Mouse (Mus musculus) retina, postnatal 7 days (tissue): ENCODE measurements around the gene Hoxb1.

Experiments
- DNase-seq: peaks from one replicate; pipeline ENCODE4 v3.0.0-alpha.2; 2012; ENCODE audit warnings: low read depth, low spot score

The Hoxb1 gene

DNA sequence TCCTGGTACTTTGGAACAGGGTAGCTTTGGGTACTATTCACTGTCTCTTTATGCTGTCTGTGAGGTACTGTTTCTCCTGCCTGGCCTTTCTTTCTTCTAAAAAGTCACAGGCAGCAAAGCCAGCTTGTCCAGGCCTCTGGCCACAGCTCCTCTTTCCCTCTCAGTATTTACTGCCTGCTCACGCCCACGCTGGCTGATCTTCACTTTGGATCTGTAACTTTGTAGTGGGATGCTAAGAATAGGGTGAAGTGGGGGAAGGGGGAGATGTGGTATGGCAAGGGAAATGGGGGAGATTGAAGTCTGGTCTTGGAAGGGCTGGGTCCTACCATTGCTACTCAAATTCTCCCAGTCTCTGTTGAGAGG lies 31.6 kb upstream of the Hoxb1 start:
- DNase-seq: no peak

DNA sequence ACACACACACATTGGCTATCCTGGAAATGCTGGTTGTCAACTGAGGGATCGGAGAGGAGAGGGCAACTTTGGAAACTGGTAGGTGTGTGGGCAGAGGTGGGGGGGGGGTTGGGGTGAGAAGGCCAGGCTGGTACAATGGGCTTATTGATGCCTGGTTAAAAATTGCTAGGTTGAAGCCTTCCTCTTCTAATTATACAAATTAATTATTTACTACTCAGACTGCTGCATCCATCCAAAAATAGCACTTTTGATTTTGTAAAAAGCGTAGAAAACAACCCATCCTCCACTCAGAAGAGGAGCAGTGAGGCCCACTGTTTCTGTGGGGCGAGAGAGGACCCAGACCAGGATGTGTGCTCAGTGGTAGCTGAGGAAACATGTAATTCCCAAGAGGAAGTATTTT lies 30.6 kb upstream of the Hoxb1 start:
- no peak for DNase-seq

GRCm38 (mm10) chr11:96336597-96336996 lies 29.0 kb upstream of the Hoxb1 start:
- no peak for DNase-seq

- DNase-seq: no peak
These were observed 28.5 kb upstream of the Hoxb1 start for GRCm38 (mm10) chr11:96337026-96337425.

GRCm38 (mm10) chr11:96338957-96339855 lies 26.3 kb upstream of the Hoxb1 start:
- DNase-seq: no peak

- DNase-seq: no peak
These were observed 24.7 kb upstream of the Hoxb1 start for GRCm38 (mm10) chr11:96340698-96341365.

GRCm38 (mm10) chr11:96341701-96342575 lies 23.6 kb upstream of the Hoxb1 start:
- DNase-seq: no peak

DNA sequence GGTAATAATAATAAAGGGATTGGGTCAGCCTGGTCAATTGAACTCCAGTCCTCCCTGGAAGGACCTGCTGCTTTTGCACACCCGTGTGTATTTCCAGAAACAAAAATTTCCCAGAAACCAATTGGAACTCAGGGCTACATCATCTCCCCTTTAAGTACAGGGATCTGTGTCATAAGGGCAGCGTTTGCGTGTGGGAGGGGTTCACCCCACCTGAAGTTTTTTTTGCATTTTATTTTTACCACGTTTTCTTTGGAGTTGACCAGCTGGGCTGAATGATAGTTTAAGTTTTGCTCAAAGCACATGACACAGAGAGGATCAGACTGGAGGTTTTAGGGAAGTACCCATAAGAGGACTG lies 23.0 kb upstream of the Hoxb1 start:
- no peak for DNase-seq

GRCm38 (mm10) chr11:96343206-96343745 lies 22.3 kb upstream of the Hoxb1 start:
- DNase-seq: no peak

DNA sequence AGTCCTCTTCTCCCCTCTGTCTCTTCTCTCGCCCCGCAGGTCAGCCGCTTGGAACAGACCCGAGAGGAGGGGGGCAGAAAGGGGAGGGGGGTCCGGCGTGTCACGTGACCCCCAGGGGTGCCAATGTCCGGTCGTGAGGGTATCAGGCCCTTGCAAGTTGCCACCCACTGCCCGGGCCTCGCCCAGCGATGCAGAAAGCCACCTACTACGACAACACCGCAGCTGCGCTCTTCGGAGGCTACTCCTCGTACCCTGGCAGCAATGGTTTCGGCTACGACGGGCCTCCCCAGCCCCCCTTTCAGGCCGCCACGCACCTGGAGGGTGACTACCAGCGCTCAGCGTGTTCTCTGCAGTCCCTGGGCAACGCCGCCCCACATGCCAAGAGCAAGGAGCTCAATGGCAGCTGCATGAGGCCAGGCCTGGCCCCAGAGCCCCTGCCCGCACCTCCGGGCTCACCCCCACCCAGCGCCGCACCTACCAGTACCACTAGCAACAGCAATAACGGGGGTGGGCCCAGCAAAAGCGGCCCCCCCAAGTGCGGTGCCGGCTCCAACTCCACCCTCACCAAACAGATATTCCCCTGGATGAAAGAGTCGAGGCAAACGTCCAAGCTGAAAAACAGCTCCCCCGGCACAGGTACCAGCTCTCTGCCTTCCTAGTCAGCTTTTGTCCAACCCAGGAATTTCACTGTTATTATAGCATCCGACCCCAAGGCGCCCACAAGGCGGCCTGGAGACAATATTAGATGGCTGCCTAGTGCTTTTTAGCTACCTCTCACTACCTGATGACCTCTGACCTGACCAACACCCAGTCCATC lies 21.3 kb upstream of the Hoxb1 start:
- DNase-seq: no peak

- DNase-seq: no peak
These were observed 20.7 kb upstream of the Hoxb1 start for GRCm38 (mm10) chr11:96344878-96345159.

- DNase-seq: no peak
These were observed 20.2 kb upstream of the Hoxb1 start for GRCm38 (mm10) chr11:96345220-96345892.

GRCm38 (mm10) chr11:96345893-96346806 lies 19.4 kb upstream of the Hoxb1 start:
- no peak for DNase-seq

DNA sequence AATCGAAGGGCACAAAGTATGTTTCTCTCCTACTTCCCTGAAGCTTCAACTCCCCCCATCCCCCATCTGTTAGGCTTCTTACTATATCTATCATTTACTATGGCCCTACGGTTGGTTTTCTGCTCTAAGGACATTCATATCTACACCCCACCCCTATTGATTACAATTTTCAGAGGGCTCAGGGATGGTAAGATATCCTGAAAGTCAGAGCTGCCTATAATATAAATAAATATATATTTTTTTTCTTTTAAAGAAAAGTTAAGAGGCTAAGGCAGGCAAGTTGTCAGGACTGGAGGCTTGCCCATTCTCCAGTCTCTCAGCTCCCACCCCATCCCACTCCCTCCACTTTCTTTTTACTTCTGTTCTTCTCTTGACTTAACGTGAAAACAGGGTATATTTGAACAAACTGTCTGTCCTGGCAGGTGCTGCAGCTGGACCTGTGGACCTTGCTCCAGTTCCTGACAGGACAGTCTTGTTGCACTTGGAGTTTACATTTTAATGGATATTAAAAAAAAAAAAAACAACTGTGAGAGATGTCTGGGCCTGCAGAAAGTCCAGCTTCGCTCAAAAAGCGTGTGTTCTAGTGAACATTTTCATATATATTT lies 18.5 kb upstream of the Hoxb1 start:
- no peak for DNase-seq

- DNase-seq: no peak
These were observed 17.8 kb upstream of the Hoxb1 start for GRCm38 (mm10) chr11:96347717-96348116.

DNA sequence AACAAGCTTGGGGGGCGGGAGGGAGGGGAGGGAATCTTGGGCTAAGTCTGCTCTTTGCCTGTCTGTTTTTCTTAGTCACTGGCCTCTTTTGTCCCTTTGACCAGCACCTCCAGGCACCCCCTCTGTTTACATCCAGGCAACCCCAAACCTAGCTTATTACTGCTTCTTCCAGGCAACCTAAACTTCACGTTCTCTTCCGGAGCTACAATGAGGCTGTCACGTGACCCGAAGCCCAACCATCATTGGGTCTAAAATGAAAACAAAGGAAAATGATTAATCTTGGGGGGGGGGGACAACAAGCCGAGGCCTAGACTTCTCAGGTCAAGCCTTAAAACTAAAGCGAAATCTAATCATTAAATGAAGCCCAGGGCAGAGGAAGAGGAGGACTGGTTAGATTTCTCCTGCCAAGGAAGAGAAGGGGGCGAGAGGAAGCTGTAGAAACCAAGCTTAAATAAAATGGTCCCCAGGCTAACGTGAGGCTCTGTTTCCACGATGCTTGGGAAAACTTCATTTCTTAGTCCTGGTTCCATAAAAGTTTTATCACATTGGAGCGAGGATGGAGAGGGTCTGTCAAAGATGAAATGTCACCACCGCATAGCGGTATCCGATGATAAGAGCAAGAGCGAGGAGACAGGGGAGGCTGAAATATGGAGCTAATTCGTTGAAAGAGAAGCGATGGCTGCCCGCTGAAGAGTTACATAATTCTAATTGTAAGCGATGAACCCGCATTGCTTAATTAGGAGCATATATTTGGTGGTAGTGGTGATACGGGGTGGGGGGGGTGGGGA lies 17.2 kb upstream of the Hoxb1 start:
- DNase-seq: no peak

DNA sequence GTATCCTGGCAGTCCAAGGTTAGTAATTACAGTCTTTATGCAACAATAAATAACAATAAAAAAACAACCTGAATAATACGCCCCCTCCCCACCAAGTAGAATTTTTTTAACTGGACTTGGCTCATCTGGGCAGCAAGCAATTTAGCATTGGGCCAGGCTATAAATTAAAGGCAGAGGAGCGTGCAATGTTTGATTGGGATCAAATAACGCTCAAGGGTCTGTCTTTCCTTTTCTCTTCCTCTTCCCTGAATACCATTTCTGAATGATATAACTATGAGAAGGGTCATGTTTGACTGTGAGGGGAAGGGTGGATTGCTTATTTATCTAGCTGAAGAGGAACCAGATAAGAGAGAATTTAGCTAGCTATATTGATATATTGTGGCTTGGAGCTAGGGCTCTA lies 16.6 kb upstream of the Hoxb1 start:
- DNase-seq: no peak
